13 mouse cellular contexts compared by ENCODE assay signal in the genomic region with DNA sequence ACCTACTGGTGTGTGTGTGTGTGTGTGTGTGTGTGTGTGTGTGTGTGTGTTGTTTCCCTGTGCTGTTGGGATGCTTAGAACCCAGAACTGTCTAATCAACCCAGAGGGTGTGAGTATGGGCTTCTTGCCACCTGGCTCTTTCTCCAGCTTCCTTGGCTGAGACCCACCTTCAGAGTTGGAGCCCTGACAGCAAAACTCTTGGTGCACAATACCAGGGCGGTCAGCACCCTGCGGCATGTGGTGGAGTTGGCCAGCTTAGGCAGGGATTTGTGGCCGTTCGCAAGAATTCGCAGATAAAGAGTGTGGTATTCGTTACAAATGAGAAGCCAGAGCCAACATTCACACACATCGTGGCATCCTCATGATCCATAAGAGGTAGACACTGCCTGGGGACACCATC.
DNase-seq lines count a peak whose midpoint lies in the region; ATAC-seq and TF ChIP-seq lines count a peak whose summit lies in the region.
"Had no signal": no experiment of that assay in that cellular context is flagged by ENCODE, and none has a peak within 500 bp of the region (broad histone marks: within the 10 kb centered on the region; RNA-seq: fewer than 3 reads in every experiment).

No protein-coding gene starts in this region.

- DNase-seq in gastrocnemius, adult 2 months: peak; percentile 25
- no peak for DNase-seq in gastrocnemius, postnatal 14 days
- DNase-seq in right cerebral cortex, postnatal 10 days (ENCODE audit: low spot score in 2 of 2): peak; percentile 46 to 54
- DNase-seq in right cerebral cortex, postnatal 25 days: no peak
- peak; percentile 69 for DNase-seq in cerebellum, adult 9-11 months
- DNase-seq in heart, postnatal 36 days: peak; percentile 40 to 61
- no peak for DNase-seq in embryo, embryonic 10 days (ENCODE audit: low spot score)
- DNase-seq: thymus, postnatal 4 days had no signal

- no peak for ATAC-seq in CD4-positive, CD25-positive, alpha-beta regulatory T cell, adult 4 months

- TF ChIP-seq CTCF in gastrocnemius, adult 2 months (IDR thresholded peaks at IDR 0.05): no peak

- no peak overlapping the region for H3K4me3 ChIP-seq in gastrocnemius, adult 2 months
- H3K4me3 ChIP-seq: embryonic facial prominence, embryonic 15.5 days; hindbrain, embryonic 15.5 days; kidney, embryonic 15.5 days; limb, embryonic 15.5 days had no signal

- intact Hi-C loops in gastrocnemius, adult 2 months (cut with DNase I): no loop called here
- intact Hi-C loops in gastrocnemius, postnatal 14 days (cut with DNase I; ENCODE audit: low total_unique reads): no loop called here
- intact Hi-C loops in heart, postnatal 36 days (cut with DNase I): no loop called here

- H3K27ac ChIP-seq in gastrocnemius, adult 2 months: no peak overlapping the region
- H3K27ac ChIP-seq: hindbrain, embryonic 15.5 days; kidney, embryonic 15.5 days had no signal

Comparison
In these comparisons a context has a peak if more than half of its experiments do, and no peak if none do; other contexts are left out.
1. DNase-seq: peak in gastrocnemius, adult 2 months (single experiment), right cerebral cortex, postnatal 10 days (2 of 2), cerebellum, adult 9-11 months (single experiment) and heart, postnatal 36 days (2 of 2); none in gastrocnemius, postnatal 14 days (single experiment), right cerebral cortex, postnatal 25 days (single experiment) and embryo, embryonic 10 days (single experiment).